Mouse (Mus musculus) kidney, adult 2 months (tissue): Measurements from ENCODE around the gene Irgm2. TPM values are rescaled to one million over a fixed set of nuclear protein-coding genes. Genes with fewer than 3 reads are reported as not detected.

Experiments
- DNase-seq: peaks from one replicate; pipeline ENCODE4 v3.0.0; 2021
- H3K27ac ChIP-seq: fragments of 200-500 bp; 2 replicates; pipeline ENCODE4 v1.5.1; 2012; ENCODE audit warnings: low read depth, low read length, control low read depth, inconsistent platforms; ENCODE audit not compliant: insufficient read depth
- H3K27me3 ChIP-seq: fragments of 200-500 bp; replicated peaks from 2 replicates; pipeline ENCODE4 v1.6.1; 2012; ENCODE audit warnings: mild to moderate bottlenecking, moderate library complexity, low read length, inconsistent platforms; ENCODE audit not compliant: control insufficient read depth, insufficient read depth
- H3K36me3 ChIP-seq: fragments of 200-500 bp; 2 replicates; pipeline ENCODE4 v1.6.1; 2012; ENCODE audit warnings: mild to moderate bottlenecking, moderate library complexity, low read length, inconsistent platforms; ENCODE audit not compliant: control insufficient read depth, insufficient read depth
- H3K4me1 ChIP-seq: fragments of 200-500 bp; 2 replicates; pipeline ENCODE4 v1.6.1; 2011; ENCODE audit warnings: low read length; ENCODE audit not compliant: control insufficient read depth, insufficient read depth
- H3K4me3 ChIP-seq: fragments of 200-500 bp; 2 replicates; pipeline ENCODE4 v1.5.1; 2011; ENCODE audit warnings: mild to moderate bottlenecking, low read depth, low read length, control low read depth; ENCODE audit not compliant: insufficient read depth
- CTCF ChIP-seq: fragments of 200-500 bp; conservative IDR thresholded peaks from 2 replicates; pipeline ENCODE4 v1.5.1; 2011; ENCODE audit warnings: low read depth, mild to moderate bottlenecking, control low read depth, low read length, moderate library complexity, mixed read lengths; ENCODE audit not compliant: insufficient read depth, insufficient read length
- POLR2A ChIP-seq: fragments of 200-500 bp; IDR thresholded peaks from one replicate; pipeline ENCODE4 v1.6.1; 2011; ENCODE audit warnings: low read depth, low read length, control low read depth
- WGBS: fragments of 180-500 bp; shearing (Covaris S2); methylation state at CpG from one replicate; pipeline ENCODE4 v1.1.7; 2018; 5-methylcytosine and 5-hydroxymethylcytosine counted together
- polyA plus RNA-seq: library from polyadenylated mRNA; depleted of rRNA; stranded (reverse); fragments of >200 nt; gene quantifications from 2 replicates; pipeline ENCODE4 v1.2.3, GENCODE M21; 2012

Irgm2 gene
- polyA plus RNA-seq, 1 experiment, result 18.9 TPM

DNA sequence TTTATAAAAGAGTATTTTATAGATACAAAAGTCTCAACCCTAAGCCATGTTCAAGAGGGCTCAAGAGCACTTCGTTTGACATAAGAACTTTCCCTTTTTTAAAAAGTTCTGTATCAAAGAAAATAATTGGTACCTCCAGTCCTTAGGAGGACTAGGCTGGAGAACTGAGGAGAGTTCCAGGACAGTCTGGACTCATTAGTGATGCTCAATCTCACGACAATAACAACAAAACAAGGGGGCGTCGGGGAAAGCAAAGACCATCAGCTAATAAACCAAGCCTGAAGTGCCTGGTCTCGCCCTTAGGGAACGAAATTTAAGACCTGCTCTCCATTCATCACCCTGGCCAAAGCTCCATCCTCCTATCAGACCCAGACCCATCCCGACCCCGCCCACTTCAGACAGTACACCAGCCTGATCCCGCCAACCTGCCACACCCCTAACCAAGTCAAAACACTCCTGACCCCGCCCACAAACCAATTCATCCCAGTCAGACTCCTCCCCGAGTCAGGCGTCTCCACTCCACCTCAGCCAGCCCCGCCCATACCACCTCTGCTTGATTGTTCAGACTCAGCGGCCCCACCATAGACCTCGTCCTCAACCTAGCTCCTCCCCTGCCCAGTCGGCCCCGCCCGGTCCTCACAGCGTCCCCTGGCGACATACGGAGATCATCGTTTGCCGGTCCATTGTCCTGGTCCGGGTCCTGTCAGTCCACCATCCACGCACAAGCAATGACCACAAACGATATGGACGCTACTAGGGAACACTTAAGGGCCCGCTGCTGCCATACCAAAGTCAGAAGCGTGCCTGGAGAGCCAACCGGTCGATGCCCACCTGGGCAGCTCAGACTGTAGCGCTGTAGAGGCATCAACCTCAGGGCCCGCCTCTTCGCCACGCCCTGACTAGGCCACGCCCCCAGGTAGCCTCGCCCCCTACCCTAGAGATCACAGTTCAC, 39.7 kb downstream of the Irgm2 start:
- peak; percentile 76 for DNase-seq
- 4% methylated on average over 37 of the region's 37 CpGs for whole genome bisulfite sequencing
- Histone ChIP-seq H3K4me1 (no peaks in the 10 kb centered on the region; the same call in 1 of the 2 replicates), H3K4me3 (peak overlapping the region; percentile 49), H3K36me3 (no peaks in the 10 kb centered on the region), H3K27ac (no peak overlapping the region), H3K27me3 (0 out of 2 replicates have a peak, but pooled peaks cover 1% of the 10 kb centered on the region)
- peak; percentile 39 for TF ChIP-seq CTCF
- no peak for TF ChIP-seq POLR2A

DNA sequence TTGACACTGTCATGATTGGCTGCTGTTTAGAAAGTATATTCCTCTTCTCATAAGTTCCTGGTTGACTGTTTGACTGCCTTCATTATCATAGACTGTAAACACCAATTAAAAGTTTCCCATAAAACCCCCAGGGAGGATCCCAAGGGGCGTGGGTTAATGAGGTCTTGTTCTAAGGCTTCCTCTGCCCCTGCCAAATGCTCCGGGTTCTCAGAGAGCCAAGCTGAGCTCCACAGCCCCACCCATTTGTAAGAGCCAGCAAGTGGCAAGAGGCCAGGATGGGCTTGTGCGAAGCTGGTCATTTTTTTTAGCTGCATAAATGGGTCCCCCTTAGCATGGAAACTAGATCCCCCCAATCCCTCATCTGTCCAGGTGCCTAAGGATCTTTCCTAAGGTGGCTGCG, 47.9 kb downstream of the Irgm2 start:
- WGBS, result 36% methylated on average over 4 of the region's 4 CpGs
- DNase-seq, result no peak
- H3K27ac ChIP-seq, result no peak overlapping the region
- TF ChIP-seq POLR2A (no peak), CTCF (no peak)
- no peaks in the 10 kb centered on the region for H3K4me1 ChIP-seq
- H3K4me3 ChIP-seq, result no peak overlapping the region
- no peaks in the 10 kb centered on the region for H3K36me3 ChIP-seq
- H3K27me3 ChIP-seq, result no peaks in the 10 kb centered on the region

DNA sequence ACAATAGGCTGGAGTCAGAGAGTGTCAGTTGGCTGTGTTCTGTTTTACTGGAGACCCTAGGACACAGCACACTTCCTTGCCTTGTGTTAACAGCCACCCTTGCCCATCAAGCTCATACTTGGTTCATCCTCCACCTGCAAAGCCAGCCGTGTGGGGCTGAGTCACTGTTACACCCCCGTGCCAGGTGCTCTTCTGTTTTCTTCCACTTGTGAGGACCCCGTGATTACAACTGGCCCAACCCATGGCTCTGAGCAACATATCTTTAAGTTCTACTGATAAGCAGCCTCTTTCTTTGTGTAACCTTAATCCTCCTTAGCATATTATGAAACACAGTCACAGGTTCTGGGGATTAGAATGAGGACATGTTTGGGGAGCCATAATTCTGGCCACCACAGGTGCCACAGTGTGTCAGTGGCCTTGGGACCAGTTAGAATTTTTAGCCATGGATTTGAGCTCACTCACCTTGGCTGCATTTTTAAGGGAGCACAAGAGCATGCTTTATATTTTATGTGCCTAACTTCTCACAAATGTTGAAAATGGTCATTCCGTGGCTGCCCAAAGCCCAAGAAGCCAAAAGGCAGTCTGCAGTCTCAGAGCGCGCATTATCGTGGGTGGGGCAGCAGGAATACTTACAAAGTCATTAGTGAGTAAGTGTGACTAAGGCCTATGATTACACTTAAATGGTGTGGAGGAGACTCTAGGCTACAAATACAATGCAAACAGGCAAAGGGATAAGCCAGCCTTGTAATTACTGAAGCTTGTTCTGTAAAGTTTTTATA, 50.0 kb downstream of the Irgm2 start:
- no peak for TF ChIP-seq POLR2A
- no peak for TF ChIP-seq CTCF
- H3K27me3 ChIP-seq, result no peaks in the 10 kb centered on the region
- H3K4me1 ChIP-seq, result no peaks in the 10 kb centered on the region
- no peak for DNase-seq
- 69% methylated on average over 7 of the region's 7 CpGs for WGBS
- H3K36me3 ChIP-seq, result no peaks in the 10 kb centered on the region
- H3K4me3 ChIP-seq, result no peak overlapping the region
- no peak overlapping the region for H3K27ac ChIP-seq

DNA sequence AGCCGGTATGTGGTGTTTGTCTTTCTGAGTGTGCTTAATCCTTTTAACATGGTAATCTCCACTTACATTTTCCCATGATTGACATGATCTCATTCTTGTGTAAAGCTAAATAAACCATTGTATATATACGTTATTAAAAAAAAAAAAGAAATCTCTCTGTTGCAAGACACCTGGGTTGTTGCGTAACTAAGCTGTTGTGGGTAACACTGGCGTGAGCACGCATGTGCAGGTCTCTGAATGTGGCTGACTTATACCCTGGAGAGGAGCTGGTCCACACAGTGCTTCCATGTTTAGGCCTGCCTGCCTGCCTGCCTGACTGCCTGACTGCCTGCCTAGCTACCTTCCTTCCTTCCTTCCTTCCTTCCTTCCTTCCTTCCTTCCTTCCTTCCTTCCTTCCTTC, 51.1 kb downstream of the Irgm2 start:
- 88% methylated on average over 5 of the region's 5 CpGs for WGBS
- Histone ChIP-seq H3K4me1 (no peaks in the 10 kb centered on the region), H3K4me3 (no peak overlapping the region), H3K27ac (no peak overlapping the region), H3K27me3 (no peaks in the 10 kb centered on the region), H3K36me3 (no peaks in the 10 kb centered on the region)
- no peak for DNase-seq
- TF ChIP-seq POLR2A, result no peak

DNA sequence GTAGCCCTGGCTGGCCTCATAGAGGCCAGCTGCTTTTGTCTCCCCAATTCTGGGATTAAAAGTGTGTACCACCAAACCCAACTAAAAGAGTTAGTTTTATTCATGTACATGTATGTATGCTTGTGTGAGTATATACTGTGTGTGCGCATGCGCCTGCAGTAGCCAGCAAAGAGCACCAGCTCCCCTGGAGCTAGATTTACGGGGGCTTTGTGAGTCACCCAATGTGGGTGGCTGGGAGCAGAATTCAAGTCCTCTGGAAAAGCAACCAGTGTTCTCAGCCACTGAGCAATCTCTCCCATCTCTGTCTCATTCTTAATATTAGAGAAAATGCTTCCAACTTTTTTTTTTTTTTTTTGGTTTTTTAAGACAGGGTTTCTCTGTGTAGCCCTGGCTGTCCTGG, 55.0 kb downstream of the Irgm2 start:
- 91% methylated on average over 3 of the region's 3 CpGs for WGBS
- TF ChIP-seq CTCF (no peak), POLR2A (no peak)
- no peaks in the 10 kb centered on the region for H3K27me3 ChIP-seq
- H3K36me3 ChIP-seq, result no peaks in the 10 kb centered on the region
- no peak overlapping the region for H3K4me3 ChIP-seq
- no peak for DNase-seq
- no peaks in the 10 kb centered on the region for H3K4me1 ChIP-seq
- no peak overlapping the region for H3K27ac ChIP-seq

DNA sequence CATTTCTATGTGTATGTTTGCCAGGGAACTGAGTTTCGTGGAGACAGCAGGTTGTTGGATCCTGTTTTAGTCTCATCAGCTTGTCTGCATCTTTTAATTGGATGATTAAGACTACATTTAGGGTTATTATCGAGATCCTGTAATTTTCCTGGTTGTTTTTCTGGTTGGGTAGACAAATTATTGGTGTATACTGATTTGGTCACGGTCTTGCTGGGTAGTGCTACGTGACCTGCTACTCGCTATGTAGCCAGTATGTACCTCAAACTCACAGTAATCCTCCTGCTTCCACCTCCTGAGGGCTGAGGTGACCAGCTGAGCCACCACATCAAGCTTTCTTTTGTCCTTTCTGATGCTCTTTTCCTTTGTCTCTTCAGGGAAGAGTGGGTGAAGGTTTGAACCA, 58.4 kb downstream of the Irgm2 start:
- no peak for TF ChIP-seq CTCF
- TF ChIP-seq POLR2A, result no peak
- 85% methylated on average over 5 of the region's 5 CpGs for WGBS
- no peak for DNase-seq

DNA sequence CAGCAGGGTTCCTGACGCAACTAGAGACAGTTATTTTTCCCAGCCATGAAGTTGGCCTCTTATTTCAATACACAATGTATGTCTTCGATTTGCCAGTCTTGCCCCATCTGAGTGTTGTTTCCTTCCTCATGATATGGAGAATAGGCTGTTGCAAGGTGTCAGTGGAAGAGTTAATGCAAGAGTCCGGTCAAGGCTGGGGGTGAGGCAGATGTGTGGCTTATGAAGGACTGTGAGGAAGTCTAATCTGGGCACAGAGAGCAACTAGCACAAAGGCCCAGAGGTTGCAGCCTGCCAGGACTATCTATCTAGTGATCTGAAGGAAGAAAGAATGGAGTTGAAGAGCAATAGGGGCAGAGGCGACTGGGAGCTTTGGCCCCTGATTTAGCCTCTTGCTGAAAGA, 60.7 kb downstream of the Irgm2 start:
- Histone ChIP-seq H3K27ac (no peak overlapping the region), H3K36me3 (no peaks in the 10 kb centered on the region), H3K4me1 (no peaks in the 10 kb centered on the region), H3K27me3 (no peaks in the 10 kb centered on the region), H3K4me3 (no peak overlapping the region)
- TF ChIP-seq POLR2A, result no peak
- no peak for TF ChIP-seq CTCF
- 90% methylated on average over 4 of the region's 4 CpGs for WGBS
- no peak for DNase-seq

More for the DNA sequence above, 58.4 kb downstream of the Irgm2 start:
- Histone ChIP-seq H3K27ac (no peak overlapping the region), H3K4me1 (no peaks in the 10 kb centered on the region), H3K27me3 (no peaks in the 10 kb centered on the region), H3K36me3 (no peaks in the 10 kb centered on the region), H3K4me3 (no peak overlapping the region)
